Mouse (Mus musculus): ENCODE data around the gene Asf1a. TPM values are rescaled to one million over a fixed set of nuclear protein-coding genes. Genes with fewer than 3 reads are reported as not detected.

Gene Asf1a
- 131 and 134 TPM in 2 replicates for polyA plus RNA-seq (2016; fragmentation: Nextera tagmentation; extraction: Ambion mirVana)

DNA sequence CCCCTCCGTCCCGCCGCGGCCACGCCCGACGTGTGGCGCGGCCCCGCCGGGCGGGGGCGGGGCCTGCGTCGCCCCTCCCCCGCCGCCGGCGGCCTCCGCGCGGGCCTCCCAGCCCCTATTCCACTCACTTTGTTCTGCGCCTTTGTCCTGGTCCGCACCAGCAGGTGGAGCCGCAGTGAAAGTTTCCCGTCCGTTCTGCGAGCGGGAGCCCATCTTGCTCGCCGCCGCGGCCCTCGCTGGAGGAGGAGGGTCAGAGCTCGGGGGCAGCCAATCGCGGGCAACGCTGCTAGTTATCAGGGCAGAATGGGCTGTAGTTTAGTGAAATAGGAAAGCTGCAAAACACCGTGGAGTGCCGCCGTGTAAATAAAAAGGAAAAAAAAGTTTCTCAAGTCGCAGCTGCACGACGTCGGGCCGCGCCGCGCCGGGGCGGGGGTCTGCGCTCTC lies at the start of gene Asf1a:
Gene Asf1a (plus strand): TSS at position 81 of the 444 bp plus-strand sequence.
- peak within 1 kb of the TSS; percentile 98 for H3K9ac ChIP-seq
- ATAC-seq (ENCODE audit: low FRiP score): peak; percentile 98
- H3K27me3 ChIP-seq: no peaks in the 10 kb centered on the region
- 1% methylated on average over 52 of the region's 52 CpGs for WGBS
- H3K4me3 ChIP-seq: peak within 1 kb of the TSS; percentile 97
- peaks cover 4% of the 10 kb centered on the region; the same call in 1 of the 2 replicates for H3K36me3 ChIP-seq
- H3K4me1 ChIP-seq: peaks cover 25% of the 10 kb centered on the region
- H3K9me3 ChIP-seq (replicated peaks): no peaks in the 10 kb centered on the region
- peak within 1 kb of the TSS; percentile 95 for H3K27ac ChIP-seq
- peak within 1 kb of the TSS; percentile 61 for H3K4me2 ChIP-seq (replicated peaks)

DNA sequence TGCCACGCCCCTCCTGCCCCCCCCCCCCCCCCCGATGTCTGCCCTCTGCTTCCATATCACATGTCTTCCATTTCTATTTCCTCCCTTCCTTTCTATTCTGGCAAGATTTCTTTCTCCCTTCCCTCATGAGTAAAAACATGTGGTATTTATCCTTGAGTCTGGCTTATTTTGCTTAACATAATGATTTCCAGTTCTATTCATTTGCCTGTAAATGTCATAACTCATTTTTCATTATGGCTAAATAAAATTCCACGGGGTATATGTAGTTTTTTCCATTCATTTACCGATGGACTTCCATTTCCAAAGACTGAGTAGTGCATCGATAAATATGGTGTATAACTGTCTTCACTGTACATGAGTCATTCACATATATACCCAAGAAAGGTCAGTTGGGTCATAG lies 34.6 kb upstream of the Asf1a start:
- Histone ChIP-seq H3K36me3 (no peaks in the 10 kb centered on the region), H3K27me3 (no peaks in the 10 kb centered on the region), H3K4me3 (no peak overlapping the region), H3K27ac (no peak overlapping the region), H3K9ac (no peak overlapping the region), H3K4me2 (replicated peaks) (no peak overlapping the region), H3K9me3 (replicated peaks) (no peaks in the 10 kb centered on the region), H3K4me1 (no peaks in the 10 kb centered on the region)
- no peak for ATAC-seq (ENCODE audit: low FRiP score)
- WGBS: 89% methylated on average over 4 of the region's 5 CpGs

DNA sequence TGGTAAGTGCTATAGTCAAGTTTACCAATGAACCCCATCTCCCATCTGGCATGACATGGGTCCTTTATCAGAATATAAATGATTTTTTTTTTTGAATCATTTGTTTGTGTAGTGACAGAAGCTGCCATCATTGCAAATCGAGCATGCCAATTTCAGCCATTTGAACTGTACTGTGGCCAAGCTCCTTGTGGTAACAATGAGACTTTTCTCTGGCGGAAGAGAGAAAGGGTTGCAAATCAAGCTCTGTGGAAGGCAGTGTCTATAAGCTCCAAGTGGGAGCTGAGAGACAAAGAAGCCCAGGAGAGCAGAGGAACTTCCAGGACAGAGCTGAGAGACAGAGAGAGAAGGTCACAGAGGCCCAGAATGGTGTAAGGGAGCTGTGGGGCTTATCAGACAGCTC lies 31.0 kb upstream of the Asf1a start:
- WGBS: 76% methylated on average over 2 of the region's 2 CpGs
- H3K4me3 ChIP-seq: no peak overlapping the region
- no peaks in the 10 kb centered on the region for H3K9me3 ChIP-seq (replicated peaks)
- no peak overlapping the region for H3K4me2 ChIP-seq (replicated peaks)
- no peaks in the 10 kb centered on the region for H3K4me1 ChIP-seq
- H3K27ac ChIP-seq: no peak overlapping the region
- no peak for ATAC-seq (ENCODE audit: low FRiP score)
- H3K36me3 ChIP-seq: no peaks in the 10 kb centered on the region
- H3K27me3 ChIP-seq: no peaks in the 10 kb centered on the region
- H3K9ac ChIP-seq: no peak overlapping the region

DNA sequence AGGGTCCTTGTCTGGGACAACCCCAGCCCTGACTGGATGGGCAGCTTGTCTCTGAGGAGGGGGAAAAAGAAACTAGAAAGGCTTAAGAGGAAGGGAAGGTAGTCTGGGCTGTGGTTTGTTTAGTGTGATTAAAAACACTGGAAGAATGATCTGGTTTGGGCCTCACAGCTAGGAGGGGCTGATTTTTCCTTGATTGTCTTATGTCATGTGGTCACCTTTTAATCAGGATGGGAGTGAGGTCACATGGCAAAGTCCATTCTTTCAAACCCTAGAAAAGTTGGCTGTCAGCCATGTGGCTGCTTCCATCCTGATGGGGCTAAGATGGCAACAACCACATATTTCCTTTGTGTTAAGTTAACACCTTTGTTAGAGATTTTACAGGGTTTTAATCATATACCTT lies 28.0 kb upstream of the Asf1a start:
- Histone ChIP-seq H3K36me3 (no peaks in the 10 kb centered on the region), H3K4me1 (no peaks in the 10 kb centered on the region), H3K9me3 (replicated peaks) (no peaks in the 10 kb centered on the region), H3K27ac (no peak overlapping the region), H3K4me2 (replicated peaks) (no peak overlapping the region), H3K4me3 (no peak overlapping the region), H3K9ac (no peak overlapping the region), H3K27me3 (no peaks in the 10 kb centered on the region)
- no peak for ATAC-seq (ENCODE audit: low FRiP score)

DNA sequence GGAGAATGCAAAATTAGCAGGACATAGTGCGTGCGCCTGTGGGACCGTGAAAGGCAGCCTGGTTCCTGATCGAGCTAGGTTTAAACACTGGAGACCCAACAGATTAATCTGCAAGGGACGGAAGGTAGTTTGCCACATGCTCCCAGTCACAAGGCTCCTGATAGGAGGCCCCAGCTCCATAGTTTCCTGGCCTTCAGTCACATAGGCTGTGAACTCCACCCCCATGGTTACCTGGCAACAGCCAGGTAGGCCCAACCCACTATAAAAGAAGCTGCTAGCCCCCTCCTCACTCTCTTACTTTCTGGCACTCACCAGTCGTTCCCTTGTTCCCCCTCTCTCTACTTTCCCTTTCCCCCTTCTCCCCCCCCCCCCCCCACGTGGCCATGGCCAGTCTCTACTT lies 16.4 kb upstream of the Asf1a start:
- Histone ChIP-seq H3K4me1 (peaks cover 12% of the 10 kb centered on the region), H3K4me3 (peak overlapping the region; percentile 30), H3K9me3 (replicated peaks) (no peaks in the 10 kb centered on the region), H3K36me3 (no peaks in the 10 kb centered on the region), H3K27ac (0 out of 2 replicates have a peak overlapping the region, but pooled peaks have one; percentile 30), H3K27me3 (no peaks in the 10 kb centered on the region), H3K4me2 (replicated peaks) (peak overlapping the region; percentile 62), H3K9ac (no peak overlapping the region)
- peak; percentile 30; the same call in 1 of the 2 replicates for ATAC-seq (ENCODE audit: low FRiP score)
- WGBS: 34% methylated on average over 7 of the region's 7 CpGs

DNA sequence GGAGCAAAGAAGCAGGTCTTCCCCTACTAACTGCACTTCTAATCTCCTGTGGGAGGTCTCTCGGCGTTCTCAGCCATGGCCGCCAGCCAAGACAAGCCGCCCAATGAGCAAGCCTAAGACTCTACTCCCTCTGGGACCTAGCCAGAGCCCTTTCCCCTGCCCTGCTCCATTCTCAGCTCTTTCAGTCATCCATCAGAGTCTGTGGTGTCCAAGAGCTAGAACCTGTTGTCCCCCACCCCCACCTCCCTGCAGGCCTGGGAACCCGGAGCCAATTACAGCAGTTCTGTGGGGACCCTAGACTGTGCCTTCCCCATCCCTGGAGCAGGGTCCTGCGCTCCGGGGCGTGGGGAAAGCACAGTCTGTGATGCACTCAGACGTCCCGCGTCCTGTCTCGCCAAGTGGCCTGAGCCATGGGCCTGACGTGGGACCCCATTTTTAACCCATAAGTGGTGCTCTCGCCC lies 15.9 kb upstream of the Asf1a start:
- H3K27ac ChIP-seq: 0 out of 2 replicates have a peak overlapping the region, but pooled peaks have one; percentile 30
- peaks cover 12% of the 10 kb centered on the region for H3K4me1 ChIP-seq
- H3K4me2 ChIP-seq (replicated peaks): peak overlapping the region; percentile 62
- H3K9me3 ChIP-seq (replicated peaks): no peaks in the 10 kb centered on the region
- peak overlapping the region; percentile 30 for H3K4me3 ChIP-seq
- H3K27me3 ChIP-seq: no peaks in the 10 kb centered on the region
- no peaks in the 10 kb centered on the region for H3K36me3 ChIP-seq
- 13% methylated on average over 13 of the region's 14 CpGs for WGBS
- H3K9ac ChIP-seq: peak overlapping the region; percentile 35
- ATAC-seq (ENCODE audit: low FRiP score): peak; percentile 88

DNA sequence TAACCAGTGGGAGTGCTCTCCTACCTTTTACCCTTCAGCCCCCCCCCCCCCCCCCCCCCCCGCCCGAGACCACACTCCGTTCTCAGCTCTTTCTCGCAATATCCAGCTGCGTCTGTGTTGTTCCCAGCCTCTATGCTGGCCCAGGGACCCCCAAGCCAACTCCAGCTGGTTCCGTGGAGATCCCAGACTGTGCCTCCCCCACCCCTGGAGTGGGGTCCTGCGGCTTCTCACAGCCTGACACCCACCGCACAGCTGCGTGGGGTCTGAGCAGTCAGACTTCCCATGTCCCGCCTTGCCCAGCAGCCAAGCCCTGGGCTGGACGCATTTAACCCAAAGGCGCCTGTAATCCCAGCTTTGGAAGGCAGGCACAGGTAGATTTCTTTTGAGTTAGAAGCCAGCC lies 15.5 kb upstream of the Asf1a start:
- peak; percentile 74 for ATAC-seq (ENCODE audit: low FRiP score)
- 24% methylated on average over 8 of the region's 12 CpGs for WGBS

DNA sequence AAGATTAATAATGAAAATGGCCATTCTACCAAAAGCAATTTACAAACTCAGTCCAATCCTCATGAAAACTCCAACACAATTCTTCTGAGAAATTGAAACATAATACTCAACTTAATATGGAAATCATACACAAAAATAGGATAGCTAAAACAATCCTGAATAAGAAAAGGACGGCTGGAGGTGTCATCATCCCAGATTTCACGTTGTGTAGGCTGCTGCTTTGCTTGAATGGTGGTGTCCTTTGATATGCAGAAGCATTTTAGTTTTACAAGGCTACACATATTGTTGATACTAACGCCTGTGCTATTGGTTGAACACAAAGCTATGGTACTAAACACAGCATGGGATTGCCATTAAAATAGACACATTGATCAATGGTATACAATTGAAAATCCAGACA lies 10.8 kb upstream of the Asf1a start:
- H3K27ac ChIP-seq: no peak overlapping the region
- ATAC-seq (ENCODE audit: low FRiP score): no peak
- no peaks in the 10 kb centered on the region for H3K36me3 ChIP-seq
- H3K4me1 ChIP-seq: peaks cover 5% of the 10 kb centered on the region
- H3K9ac ChIP-seq: no peak overlapping the region
- H3K9me3 ChIP-seq (replicated peaks): no peaks in the 10 kb centered on the region
- H3K4me3 ChIP-seq: no peak overlapping the region
- 49% methylated on average over 3 of the region's 3 CpGs for WGBS
- H3K4me2 ChIP-seq (replicated peaks): no peak overlapping the region
- no peaks in the 10 kb centered on the region for H3K27me3 ChIP-seq

More for the DNA sequence above, 15.5 kb upstream of the Asf1a start:
- H3K36me3 ChIP-seq: no peaks in the 10 kb centered on the region
- H3K9ac ChIP-seq: peak overlapping the region; percentile 43; the same call in 1 of the 2 replicates
- H3K4me3 ChIP-seq: peak overlapping the region; percentile 30
- H3K9me3 ChIP-seq (replicated peaks): no peaks in the 10 kb centered on the region
- peak overlapping the region; percentile 62 for H3K4me2 ChIP-seq (replicated peaks)
- peaks cover 12% of the 10 kb centered on the region for H3K4me1 ChIP-seq
- H3K27ac ChIP-seq: no peak overlapping the region
- H3K27me3 ChIP-seq: no peaks in the 10 kb centered on the region

DNA sequence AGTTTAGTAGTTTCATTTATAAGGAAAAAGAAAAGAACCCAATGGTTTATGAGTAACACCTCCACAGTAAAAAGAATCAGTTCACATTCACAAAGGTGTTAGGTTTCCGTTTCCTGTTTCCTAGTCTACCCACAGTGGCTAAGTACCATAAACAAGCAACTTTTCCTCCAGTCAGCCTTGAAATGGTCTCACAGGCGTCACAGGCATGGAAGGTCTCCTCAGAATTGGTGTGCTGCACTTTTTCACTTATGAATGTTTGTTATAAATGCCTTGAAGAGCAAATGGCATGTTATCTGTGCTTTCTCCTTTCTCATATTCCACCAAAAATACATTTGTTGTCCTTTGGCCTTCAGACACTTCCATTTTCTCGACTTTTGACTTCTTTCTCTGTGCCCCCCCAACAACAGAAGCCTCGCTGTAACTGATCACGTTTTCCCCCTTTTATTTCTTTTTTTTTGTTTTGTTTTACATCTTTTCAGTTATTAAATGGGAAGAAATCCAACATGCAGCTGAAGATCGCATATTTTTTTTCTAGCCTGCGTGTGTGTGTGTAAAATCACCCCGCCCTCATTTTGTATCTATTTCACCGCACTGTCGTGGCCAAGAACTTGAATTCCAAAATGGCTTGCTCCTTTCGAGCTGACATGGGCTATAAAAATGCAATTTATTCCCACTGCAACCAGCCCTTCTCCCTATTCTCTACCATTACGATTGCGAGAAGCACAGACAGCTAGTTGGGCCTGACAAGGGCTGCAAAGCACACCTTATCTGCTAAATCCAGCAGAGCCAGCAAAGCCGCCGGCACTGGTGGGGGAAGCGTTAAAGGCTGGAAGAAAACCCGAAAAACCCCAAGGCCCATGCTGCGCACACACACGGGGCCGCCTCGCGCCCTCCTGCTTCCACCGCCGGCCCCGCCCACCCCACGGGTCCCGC lies 547 bp upstream of the Asf1a start:
- peak overlapping the region; percentile 65 for H3K9ac ChIP-seq
- H3K4me1 ChIP-seq: peaks cover 25% of the 10 kb centered on the region
- H3K27ac ChIP-seq: peak overlapping the region; percentile 95
- no peaks in the 10 kb centered on the region for H3K9me3 ChIP-seq (replicated peaks)
- no peaks in the 10 kb centered on the region; the same call in 1 of the 2 replicates for H3K36me3 ChIP-seq
- H3K4me3 ChIP-seq: peak overlapping the region; percentile 97
- 9% methylated on average over 27 of the region's 27 CpGs for WGBS
- peak overlapping the region; percentile 61 for H3K4me2 ChIP-seq (replicated peaks)
- no peaks in the 10 kb centered on the region for H3K27me3 ChIP-seq
- peak; percentile 95 for ATAC-seq (ENCODE audit: low FRiP score)

DNA sequence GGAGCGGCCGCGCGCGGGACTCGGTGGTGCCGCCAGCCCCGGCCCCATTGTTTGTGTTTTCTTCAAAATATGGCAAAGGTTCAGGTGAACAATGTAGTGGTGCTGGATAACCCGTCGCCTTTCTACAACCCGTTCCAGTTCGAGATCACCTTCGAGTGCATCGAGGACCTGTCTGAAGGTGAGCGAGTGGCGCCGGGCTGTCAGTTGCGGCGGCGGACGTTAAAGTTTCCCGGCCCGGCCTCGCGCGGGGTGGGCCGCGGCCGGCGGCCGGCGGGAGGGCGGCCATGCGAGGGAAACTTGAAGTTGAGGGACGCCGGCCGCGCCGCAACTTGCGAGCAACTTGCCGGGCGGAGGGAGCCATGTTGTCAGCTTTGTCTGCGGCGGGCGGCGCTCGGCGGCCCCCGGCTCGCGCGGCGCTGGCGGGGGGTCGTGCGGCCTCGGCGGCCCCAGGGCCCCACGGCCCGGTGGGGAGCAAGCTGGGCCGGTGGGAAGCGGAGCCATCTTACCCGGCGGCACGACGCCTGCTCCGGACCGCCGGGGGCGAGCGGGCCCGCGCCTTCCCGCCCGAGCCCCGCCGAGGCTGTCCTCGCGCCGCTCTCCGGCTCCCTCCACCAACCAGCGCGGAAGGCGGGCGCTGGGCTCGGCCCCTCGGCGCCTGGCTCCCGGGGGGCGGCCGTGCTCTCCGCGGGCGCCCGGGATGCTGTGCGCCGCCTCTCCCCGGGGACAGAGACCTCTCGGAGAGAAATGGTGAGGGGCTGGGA lies 744 bp downstream of the Asf1a start:
- peak overlapping the region; percentile 97 for H3K4me3 ChIP-seq
- WGBS: under 1% methylated on average over 88 of the region's 99 CpGs
- H3K4me1 ChIP-seq: peaks cover 23% of the 10 kb centered on the region
- no peaks in the 10 kb centered on the region for H3K9me3 ChIP-seq (replicated peaks)
- H3K36me3 ChIP-seq: peaks cover 4% of the 10 kb centered on the region; the same call in 1 of the 2 replicates
- H3K9ac ChIP-seq: peak overlapping the region; percentile 98
- no peaks in the 10 kb centered on the region for H3K27me3 ChIP-seq
- ATAC-seq (ENCODE audit: low FRiP score): peak; percentile 64
- peak overlapping the region; percentile 95 for H3K27ac ChIP-seq
- H3K4me2 ChIP-seq (replicated peaks): peak overlapping the region; percentile 59

DNA sequence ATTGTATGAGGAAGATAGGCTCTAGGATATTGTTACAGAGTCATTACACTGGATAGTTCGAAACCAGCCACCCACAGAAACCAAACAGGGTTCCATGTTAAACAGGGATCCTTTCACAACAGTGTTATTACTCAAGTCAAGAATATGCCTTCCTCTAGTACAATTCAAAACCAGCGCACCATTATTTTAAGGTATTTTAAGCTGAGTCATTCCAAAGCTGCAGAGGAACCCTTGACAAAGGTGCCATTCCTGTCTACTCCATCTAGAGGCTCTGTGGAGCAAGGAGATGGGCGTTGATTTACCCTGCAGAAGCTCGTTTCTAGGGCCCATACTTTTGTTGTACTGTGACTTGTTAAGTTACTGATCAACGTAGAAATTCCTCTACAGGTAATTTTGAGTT lies 2.3 kb downstream of the Asf1a start:
- H3K36me3 ChIP-seq: peaks cover 16% of the 10 kb centered on the region
- peak overlapping the region; percentile 6 for H3K4me3 ChIP-seq
- H3K9me3 ChIP-seq (replicated peaks): no peaks in the 10 kb centered on the region
- no peak overlapping the region for H3K27ac ChIP-seq
- ATAC-seq (ENCODE audit: low FRiP score): no peak
- H3K4me1 ChIP-seq: peaks cover 23% of the 10 kb centered on the region
- H3K9ac ChIP-seq: no peak overlapping the region
- H3K4me2 ChIP-seq (replicated peaks): peak overlapping the region; percentile 59
- 61% methylated on average over 5 of the region's 5 CpGs for WGBS
- no peaks in the 10 kb centered on the region for H3K27me3 ChIP-seq

DNA sequence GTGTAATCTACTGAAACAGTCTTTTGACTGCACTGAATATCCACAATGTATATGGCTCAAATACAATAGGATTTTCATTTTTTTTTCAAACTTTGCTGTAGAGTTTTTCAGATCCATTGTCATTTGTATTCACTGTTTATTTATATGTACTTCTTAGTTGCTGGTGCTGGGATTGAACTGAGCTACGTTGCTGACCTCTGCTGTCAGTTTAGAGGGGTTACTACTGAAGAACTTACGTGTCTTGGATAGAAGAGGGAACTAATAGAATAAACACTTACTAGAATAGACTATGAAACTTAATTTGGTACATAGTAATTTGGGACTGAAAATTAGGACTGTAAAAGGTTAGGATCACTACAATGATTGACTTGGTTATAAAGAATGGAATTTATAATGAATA lies 8.8 kb downstream of the Asf1a start:
- peaks cover 59% of the 10 kb centered on the region for H3K36me3 ChIP-seq
- 80% methylated on average over 2 of the region's 2 CpGs for WGBS
- H3K4me2 ChIP-seq (replicated peaks): no peak overlapping the region

More for the DNA sequence above, 8.8 kb downstream of the Asf1a start:
- Histone ChIP-seq H3K9me3 (replicated peaks) (no peaks in the 10 kb centered on the region), H3K27ac (no peak overlapping the region), H3K9ac (no peak overlapping the region), H3K4me3 (no peak overlapping the region), H3K27me3 (no peaks in the 10 kb centered on the region), H3K4me1 (peaks cover 5% of the 10 kb centered on the region; the same call in 1 of the 2 replicates)
- ATAC-seq (ENCODE audit: low FRiP score): no peak

Measured in hindbrain, embryonic 12.5 days (tissue).